Mouse (Mus musculus) fat pad, adult 2 months (tissue): Measurements from ENCODE around the gene Mnd1.

Experiments
- DNase-seq: peaks from one replicate; pipeline ENCODE4 v3.0.0-alpha.2; 2011; ENCODE audit warnings: low read depth, low spot score; ENCODE audit errors: extremely low read depth

Mnd1 gene

DNA sequence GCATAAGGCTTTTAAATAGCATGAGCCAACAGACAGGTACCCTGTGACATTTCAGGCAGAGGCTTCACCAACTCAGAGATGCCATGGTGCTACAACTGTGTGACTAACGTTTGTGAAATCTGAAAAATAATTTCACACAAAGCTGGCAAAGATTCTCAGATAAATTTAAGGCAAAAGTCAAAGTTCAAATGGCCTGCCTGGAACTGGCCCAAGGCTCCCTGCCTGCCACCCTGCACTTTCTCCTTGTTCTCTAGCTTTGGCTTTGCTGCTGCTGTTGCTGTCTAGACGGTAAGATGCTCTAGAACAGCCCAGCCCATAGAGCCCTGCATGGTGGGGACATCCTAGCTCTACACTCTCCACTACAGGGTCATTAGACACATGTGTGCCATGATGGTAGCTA is 49.5 kb downstream of the Mnd1 start:
- no peak for DNase-seq

DNA sequence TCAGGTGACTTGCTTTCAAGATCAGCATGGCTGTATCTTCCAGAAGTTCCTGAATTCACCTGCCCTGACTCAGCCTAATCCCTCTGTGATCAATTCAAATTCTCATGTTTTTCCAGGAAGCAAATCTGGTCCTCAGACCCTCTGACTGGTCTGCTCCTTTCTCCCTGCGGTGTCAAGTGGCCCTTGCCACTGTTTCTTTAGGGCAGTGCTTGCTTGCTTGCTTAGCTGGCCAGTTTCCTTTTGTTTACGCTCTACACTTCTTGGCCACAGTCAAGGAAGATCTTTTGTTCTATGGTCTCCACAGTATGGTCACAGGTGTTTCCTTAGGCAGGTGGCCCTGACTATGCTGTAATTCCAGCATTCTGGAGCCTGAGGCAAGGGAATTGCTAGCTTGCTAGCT is 52.0 kb downstream of the Mnd1 start:
- DNase-seq, result no peak

DNA sequence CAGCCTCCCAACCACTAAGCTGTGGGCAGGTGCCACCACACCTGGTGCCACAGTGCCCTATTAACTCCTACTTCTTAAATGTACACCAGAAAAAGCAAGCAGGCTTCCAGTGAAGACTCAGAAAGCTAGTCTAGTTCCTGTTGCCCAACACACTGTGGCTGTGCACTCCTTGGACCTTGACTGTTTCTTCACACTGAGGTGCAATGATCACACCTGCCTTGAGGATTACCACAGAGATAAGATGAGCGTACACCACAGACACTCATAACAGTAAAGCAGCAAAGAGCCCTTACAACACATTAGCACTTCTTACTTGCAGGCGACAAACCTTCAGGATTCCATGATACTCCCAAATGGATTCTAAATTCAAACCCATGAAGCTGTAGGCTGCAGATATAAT is 62.7 kb downstream of the Mnd1 start:
- DNase-seq, result no peak

DNA sequence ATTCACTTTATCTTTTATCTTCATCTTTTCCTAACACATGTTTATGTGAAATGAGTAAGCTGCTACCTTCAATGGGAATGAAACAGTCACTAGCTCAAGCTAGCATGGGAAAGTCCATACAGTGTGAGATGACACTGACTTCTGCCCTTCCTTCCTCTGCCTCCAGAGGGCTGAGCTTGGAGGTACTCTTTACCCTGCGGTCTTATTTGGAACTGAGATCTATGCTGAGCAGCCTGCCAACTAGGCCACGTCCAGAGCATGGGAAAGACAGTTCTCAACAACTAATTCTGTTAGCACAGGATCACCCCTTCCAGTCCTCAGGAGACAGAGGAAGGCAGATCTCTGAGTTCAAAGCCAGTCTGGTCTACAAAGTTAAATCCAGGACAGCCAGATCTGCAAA is 64.6 kb downstream of the Mnd1 start:
- no peak for DNase-seq

DNA sequence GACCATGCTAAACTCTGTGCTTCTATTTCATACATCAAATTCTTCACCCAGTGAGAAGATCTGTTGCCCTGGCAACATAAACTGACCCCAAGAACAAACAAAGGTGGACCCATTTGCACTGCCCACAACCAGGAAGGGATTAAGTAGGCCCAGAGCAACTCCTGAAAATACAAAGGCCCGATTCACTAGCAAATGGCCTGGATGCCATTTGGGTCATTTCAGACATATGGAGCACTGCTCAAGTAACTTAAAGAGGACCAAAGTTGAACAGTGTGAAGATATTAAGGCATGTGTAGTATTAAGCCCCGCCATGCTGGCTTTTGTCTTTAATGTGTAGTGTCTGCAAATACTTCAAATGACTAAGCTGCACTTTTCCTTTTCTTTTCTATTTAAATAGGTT is 68.7 kb downstream of the Mnd1 start:
- no peak for DNase-seq

DNA sequence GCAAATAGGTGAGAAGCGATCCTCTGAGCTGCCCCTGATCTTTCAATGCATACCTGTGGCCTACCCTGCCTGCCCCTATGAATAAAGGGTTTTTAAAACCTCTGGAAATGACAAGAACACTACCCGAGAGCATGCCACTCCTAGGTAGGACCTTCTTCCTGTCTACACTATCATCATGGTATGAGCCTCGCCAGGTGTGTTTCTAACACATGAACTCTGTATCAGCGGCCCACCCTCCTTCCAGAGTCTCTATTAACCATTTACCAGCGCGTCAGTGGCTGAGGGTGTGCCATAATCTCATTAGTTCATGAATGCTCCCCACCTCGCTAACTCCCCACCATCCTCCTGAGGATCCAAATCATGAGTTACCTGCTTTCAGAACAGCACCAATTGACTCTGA is 69.2 kb downstream of the Mnd1 start:
- no peak for DNase-seq

DNA sequence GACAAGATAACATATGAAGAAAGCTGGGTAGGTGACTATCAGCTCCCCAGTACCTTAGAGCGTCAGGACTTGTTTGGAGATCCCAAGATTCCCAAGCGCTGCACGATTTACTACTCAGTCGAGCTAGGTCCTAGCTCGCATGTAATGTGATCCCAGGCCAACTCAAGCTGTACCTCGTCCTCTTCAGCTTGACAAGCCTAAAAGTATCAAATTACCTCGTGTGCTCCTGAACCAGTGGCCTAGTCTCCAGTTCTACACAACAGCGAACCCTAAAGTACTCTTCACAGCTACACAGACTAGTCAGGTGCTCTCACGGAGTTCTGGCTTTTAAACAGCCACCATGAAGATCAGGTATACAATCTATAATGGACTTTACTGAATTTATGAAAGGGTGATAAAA is 70.2 kb downstream of the Mnd1 start:
- DNase-seq, result no peak

DNA sequence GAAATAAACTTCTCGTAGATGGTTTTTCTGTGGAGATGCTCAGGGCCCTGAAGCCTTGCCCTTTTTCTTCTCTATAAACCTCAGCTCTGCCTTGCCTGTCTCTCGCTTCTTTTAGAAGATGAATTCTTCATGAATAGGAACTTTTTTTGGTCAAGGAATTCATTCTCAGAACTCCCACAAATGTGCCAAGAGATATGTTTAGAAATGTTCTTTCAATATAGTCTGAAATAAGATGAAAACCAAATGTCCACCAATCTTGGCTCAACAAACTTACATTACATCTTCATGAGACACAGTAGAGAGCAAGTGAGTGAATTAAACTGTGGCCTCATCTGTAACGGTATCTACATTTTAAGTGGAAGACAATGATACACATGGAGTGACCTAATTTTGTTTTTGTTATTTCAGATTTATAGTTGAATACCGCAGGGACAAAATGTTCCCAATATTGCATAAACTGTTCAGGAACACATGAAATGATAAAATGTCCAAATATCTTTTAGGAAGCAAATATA is 74.3 kb downstream of the Mnd1 start:
- no peak for DNase-seq

DNA sequence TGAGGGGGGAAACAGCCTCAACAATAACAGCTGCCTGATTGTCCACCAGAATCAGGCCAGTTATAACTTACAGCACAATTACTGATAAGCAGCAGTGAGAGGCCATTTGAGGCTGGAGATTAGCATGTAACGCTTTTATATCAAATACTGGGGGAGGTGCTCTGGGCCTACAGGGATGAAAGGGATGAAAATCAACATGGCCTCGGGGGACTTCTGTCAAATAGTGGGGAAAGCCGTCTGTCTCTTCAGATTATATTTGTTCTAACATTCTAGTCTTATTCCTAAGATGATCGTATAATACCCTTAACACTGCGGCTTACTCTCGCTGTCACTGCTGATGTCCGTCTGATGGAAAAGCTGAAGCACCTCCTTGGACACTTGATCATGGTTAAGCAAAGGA is 75.5 kb downstream of the Mnd1 start:
- no peak for DNase-seq

DNA sequence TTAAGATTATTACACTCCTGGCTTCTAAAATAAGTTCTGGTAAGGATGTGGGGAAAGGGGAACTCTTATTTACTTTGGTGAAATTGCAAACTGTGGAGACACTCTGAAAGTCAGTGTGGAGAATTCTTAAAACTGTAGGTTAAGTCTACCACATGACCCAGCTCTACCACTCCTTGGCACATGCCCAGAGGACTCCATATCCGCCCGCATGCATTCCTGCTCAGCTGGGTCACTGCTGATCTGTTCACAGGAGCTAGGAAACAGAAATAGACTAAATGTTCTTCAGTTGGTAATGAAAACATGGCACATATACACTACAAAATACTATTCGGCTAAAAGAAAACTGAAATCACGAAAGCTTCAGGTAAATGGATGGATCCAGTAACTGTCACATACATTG is 78.1 kb downstream of the Mnd1 start:
- no peak for DNase-seq

DNA sequence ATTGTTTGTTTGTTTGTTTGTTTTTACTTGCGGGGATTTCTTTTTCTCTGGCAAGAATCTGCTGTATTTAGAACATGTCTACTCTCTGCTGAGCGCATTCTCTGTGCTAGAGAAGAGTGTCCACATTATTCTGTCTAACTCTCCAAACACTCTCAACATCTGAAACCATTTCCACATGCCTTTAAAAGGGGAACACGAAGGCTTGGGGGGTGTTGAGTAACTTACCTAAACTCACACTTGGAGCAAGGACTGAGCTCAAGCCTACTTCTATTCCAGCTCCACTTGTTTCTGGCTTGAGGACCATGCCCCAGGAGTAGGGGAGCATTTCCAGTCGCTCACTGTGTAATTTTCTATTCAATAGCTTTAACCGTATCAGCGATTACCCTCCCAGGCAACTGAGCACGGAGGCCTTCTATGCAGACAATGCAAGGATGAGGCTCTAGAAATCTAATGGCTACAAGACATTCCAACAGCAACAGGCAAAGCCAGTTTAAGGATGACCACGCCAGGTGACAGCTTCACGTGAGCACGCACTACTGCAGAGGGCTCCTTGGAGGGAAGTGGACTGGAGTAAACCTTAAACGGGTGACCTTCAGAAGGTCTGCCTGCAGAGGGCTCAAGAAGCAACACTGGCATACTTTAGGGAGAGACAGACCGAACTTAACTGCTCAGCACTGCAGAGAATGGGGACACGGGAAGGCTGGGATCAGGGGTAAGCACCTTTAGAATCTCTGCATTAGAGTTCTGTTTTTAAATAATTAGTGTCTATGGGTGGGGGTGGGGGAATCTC is 78.8 kb downstream of the Mnd1 start:
- DNase-seq, result no peak

DNA sequence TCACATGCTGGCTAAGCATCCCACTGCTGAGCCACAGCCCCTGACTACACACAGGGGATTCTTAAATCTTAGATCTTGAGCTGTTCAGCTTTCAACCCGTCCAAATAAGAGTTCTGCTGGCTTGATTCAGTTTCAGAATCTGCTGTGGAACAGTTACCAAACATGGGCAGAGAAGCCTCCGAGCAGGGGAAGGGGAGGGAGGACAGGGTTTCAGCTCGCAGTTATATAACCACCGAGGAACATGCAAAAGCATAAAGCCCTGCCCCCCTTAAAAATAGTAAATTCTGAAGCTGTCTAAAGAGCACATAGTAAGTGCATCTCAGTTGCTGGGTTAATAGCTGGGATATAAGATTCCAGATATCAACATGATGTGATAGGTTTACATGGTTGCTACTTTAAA is 80.1 kb downstream of the Mnd1 start:
- no peak for DNase-seq

DNA sequence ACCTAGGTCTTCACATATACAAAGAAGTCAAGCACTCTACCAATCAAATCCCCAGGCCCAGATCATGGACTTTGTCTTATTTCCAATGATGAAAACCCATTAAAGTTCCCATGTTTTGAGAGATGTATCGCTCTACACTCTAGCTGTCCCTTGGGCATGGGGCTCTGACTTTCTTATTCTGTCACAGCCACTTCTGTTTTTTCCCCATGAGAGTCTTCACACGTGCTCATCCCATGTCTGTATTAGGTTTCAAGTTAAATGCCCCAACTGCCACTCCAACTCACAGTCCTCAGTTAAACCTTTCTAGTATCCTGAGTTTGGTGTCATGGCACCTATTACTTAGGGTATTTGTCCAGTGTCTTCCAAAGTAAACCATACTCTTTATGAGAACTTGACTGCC is 80.8 kb downstream of the Mnd1 start:
- no peak for DNase-seq

DNA sequence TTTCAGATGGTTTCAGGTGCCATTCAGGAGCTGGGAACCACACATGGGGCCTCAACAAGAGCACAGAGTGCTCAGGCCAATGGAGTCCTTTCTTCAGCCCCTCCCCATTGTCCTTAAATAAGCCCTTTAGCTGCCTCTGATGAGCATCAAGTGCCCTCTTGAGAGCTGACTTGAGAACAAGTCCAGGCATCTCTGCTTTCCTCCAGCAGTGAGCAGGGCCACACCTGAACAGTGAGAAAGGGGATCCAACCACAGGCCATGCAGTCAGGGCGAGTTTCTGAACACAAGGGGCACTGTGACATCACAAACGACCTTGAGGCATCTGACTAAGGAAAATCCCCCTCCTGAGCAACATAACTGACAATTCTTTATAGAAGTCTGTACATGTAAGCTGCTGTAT is 83.9 kb downstream of the Mnd1 start:
- no peak for DNase-seq

DNA sequence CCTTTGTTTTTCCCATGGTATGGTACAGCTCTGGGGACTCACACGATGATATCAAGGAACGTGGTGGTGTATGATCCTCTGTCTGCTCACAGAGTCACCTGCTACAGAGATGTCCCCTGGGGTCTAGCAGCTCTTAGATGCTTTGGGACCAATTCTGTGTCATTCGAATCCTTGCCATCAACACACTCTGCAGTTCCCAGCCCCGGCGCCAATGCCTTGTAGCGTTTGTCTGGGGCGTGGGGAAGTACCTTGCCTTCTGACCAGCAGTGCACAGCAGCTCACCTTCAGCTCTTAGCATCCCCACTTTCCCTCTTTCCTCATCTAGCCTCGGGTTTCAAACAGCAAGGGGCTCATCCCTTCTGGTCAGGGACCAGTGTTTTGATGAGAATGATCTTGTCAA is 84.8 kb downstream of the Mnd1 start:
- no peak for DNase-seq

DNA sequence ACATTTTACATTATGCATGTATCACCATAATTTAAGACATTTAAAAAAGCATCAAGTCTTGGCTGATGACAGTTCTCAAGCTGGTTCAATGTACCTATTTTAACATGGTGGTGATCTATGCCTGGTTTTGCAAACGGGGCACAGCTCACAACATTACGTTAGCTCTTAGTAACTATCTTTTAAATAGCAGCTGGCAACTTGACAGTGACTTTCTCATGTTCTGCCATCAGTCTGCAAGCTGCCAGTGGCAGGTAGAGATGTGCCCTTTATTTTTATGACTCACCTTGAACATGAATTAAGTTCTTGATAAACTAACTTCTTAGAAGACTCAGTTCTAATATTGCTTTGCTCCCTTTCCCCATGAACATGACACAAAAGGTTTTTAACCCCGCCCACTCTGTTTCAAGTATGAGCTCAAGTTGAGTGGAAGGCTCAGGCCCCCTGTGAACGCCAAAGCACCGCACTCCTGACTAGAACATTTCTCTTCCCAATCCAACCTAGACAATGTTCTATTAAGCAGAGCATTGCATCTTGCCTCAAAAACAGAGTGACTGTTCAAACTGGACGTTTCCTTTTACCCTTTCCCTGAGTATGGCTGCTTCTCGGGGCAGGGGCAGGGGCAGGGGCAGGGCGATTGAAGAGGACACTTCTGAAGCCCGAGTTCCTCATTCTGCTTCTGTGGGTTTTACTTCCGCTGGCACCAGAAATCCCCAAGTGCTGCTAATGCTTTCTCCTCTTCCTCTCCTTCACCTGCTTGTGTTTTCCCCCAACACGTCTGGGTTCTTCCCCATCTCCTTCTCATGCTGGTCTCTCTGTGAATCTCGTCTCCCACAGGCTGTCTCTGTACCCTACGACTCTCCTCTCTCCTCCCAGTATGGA is 86.5 kb downstream of the Mnd1 start:
- DNase-seq, result no peak

DNA sequence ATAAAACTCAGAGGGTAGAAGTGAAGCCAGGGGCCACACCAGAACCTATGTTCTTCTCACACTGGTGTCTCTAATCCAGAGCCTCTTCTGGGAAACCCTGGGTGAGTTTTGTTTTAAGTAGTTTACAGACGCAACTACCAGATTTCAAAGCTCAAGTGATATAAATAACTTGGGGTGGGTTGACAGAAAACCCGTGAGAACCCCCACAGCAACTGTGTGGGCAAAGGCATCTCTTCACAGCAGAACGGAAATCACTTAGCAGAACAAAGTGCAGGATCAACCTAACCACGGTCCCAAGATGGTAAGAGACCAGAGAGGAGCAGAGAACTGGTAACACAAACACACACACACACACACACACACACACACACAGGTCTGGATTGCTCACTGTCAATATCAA is 89.8 kb downstream of the Mnd1 start:
- DNase-seq, result no peak

DNA sequence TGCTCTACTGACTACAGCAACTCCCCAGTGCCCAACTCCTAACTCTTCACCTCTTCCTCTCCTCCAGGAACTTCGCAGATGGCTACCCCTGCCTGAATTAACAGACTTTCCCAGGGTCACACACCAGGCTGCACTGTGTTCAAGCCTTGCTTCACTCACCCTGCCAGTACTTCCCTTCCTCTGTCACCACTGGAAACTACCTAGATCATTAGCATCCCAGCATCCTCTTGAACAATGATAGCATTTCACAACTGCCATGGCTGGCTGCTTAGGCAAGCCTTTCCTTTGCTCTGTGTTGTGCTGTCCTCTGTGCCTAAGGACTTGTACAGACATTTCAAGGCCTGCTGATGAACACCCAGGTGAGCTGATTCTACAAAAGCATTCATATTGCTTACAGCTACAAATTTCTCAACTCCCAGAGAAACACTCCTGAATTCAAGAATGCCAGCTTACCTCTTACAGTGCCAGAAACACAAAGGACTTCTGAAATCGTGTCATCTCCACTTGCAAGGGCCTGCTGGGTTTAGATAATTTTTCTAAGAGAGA is 92.1 kb downstream of the Mnd1 start:
- DNase-seq, result peak; percentile 82

DNA sequence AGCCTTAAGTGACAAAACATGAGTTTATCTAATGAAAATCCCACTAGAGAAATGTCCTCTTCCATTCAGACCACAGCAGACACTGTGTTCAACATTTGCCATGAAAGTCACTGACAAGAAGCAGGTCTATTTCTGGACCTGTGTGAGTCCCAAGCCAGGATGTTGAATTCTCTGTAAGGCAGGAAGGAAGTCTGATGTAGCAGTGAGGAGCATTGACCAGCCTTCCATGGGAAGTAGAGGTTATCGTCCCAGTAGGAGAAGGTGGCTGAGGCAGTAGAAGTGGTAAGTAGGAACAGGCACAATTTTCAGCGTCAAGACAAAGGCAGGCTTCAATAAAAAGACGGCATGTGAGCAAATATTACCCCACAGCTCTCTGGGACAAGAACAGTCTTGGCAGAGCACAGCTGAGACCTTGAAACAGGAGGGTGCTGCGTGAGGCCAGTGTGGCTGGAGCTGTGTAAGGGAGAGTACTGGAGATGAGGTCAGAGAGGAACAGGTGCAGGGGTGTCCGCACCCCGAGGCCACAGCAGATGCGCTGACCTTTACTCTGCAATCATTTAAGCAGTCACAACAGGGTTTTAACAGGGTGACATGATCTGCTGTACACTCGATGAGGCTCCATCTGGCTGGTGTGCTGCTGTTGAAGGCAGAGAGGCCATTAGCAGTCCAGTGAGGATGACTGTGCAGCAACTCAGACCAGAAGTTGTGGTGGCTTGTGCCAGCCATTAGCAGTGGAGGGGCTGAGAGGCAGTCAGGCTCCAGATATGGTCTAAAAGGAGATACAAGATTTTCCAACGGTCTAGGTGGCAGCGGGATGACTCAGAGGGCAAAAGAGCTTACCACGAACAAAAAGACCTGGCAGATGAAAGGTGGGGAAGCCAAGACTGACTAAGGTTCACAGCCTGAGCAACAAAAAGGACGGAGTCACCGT is 93.8 kb downstream of the Mnd1 start:
- no peak for DNase-seq

DNA sequence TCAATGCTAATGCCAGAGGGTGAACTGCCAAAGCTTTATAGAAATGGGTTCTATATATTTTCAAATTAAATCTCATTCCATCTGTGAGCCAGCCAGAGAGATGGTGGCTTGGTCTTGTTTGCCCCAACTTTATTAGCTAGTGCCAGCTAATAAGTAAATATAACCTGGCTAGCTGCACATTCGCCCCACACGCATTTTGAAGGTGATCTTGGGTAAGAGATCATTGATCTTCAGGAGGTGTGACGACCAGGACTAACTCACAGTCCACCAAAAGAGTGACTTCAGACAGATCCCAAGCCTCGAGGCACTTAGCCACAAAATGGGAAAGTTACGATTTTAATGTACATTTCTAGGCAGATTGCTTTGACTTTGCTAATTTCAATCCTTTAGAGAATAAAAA is 94.6 kb downstream of the Mnd1 start:
- no peak for DNase-seq

DNA sequence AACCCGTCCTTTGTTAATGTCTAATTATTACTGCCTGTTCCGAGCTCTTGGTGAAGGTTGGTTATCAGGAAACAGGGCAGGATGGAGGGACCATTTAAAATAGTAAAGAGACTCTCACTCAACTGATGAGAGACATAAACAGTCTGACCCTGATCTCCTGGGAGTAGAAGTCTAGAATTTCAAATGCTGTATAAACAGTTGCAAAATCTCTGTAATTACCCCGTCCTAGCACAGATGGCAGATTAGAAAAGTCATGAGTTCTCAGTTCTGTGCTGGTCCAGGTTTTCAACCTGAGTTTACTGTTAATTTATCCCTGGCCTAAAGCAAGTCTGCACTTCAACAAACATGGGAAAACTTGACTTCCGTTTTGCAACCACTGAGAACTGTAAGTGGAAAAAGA is 95.5 kb downstream of the Mnd1 start:
- DNase-seq, result no peak
